Mouse (Mus musculus) inflammation-experienced regulatory T-cells, adult 6 months (primary cell): ENCODE measurements around the gene Slc12a1. TPM values are rescaled to one million over a fixed set of nuclear protein-coding genes. Genes with fewer than 3 reads are reported as not detected.
"Not testable (repeated sequence)": the region's sequence is repeated elsewhere in the genome, so short reads cannot be mapped to it uniquely, and the experiment has no call there.

Experiments used
- ATAC-seq: one replicate; pipeline ENCODE4 v1.8.0; 2017
- polyA plus RNA-seq, 3 experiments: library from polyadenylated mRNA; unstranded; fragments of 100-300 nt; shearing (Covaris generic); gene quantifications; one replicate each; pipeline ENCODE4 v1.2.1; 2017

Gene Slc12a1
- not detected for polyA plus RNA-seq

GRCm38 (mm10) chr2:125152388-125152787 lies at the start of gene Slc12a1:
Slc12a1 (plus strand) TSS chr2:125152505.
- no peak for ATAC-seq

GRCm38 (mm10) chr2:125104491-125104890 lies 47.8 kb upstream of the Slc12a1 start:
- ATAC-seq, result not testable (repeated sequence)

- not testable (repeated sequence) for ATAC-seq
Observed at GRCm38 (mm10) chr2:125106536-125106935, 45.8 kb upstream of the Slc12a1 start.

GRCm38 (mm10) chr2:125119381-125120110 lies 32.8 kb upstream of the Slc12a1 start:
- no peak for ATAC-seq

GRCm38 (mm10) chr2:125122288-125122623 lies 30.0 kb upstream of the Slc12a1 start:
- no peak for ATAC-seq

DNA sequence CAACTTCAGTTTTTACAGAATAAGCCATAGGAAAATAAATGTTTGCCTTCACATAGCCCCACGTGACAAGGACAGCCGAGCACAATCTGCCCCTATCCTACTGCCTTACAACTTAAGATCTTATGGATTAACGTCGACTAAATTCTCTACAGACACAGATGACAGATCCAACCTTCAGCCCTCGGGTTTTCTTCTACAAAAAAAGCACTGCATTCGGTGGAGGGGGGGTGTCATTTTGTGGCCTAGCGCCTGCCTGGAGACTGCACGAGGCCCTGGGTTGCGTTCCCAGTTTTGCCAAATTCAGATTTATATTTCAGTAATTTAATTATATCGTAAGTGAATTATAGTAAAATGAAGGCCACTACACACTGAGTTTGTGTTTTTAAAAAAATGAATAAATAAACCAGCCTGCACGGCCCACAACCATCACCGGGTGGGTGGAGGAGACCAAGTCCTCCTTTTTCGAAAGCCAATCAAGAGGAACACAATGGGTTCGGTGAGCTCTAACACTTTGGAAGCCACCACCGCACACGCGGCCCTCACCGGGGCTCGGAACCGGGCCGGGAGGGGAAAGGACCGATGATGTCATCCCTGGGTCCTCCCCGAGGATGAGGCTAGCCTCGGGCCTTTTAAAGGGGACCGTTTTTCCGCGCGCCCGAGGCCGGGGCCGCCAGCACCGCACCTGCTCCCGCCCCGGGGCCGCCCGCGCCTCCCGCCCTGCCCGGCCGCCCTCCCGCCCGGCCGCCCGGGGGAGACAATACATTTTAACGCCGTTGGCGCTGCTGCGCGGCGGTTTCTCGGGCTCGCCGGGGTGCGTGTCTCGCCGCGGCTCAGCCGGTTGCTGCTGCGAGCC lies 29.5 kb upstream of the Slc12a1 start:
- peak; percentile 59 for ATAC-seq

DNA sequence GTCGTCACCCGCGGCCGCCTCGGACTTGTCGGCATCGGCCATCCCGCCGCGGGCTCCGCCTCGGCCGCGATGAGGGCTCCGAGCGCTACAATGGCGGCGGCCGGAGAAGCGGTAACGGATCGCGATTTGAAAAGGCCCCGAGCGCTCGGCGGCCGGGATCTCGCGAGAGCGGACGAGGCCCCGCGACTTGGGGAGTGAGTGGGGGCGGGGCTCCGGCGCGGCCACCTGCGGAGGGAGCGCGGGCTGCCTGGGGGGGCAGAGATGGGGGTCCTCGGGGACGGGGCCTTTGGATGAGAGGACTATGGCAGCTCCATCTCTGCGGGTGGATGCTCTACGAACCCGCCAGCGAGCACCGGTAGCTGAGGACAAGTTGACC lies 28.8 kb upstream of the Slc12a1 start, which contains the start of gene Myef2:
Gene Myef2, minus strand, starts transcription at position 185 of the 376 bp plus-strand sequence.
- peak; percentile 93 for ATAC-seq

DNA sequence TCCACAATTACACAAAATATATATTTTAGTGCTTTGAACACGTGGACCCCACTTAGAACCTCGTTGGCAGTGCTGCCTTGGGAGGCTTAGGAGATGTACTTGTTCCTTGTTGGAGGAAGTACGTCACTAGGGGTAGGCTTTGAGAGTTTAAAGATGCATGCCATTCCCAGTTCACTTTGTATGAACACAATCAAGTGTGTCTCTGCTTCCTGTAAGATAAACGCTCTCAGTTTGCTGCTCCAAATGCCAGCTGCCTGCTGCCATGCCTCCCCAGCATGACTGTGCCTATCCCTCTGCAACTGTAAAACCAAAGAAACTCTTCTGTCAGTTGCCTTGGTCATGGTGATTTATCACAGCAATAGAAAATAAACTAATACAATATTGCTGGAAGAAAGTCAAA lies 26.5 kb upstream of the Slc12a1 start:
- ATAC-seq, result no peak

- ATAC-seq, result no peak
Observed at GRCm38 (mm10) chr2:125126792-125127191, 25.5 kb upstream of the Slc12a1 start.

- ATAC-seq, result no peak
Observed at GRCm38 (mm10) chr2:125134113-125134512, 18.2 kb upstream of the Slc12a1 start.

- ATAC-seq, result peak; percentile 46
Observed at GRCm38 (mm10) chr2:125135903-125136811, 16.1 kb upstream of the Slc12a1 start, which contains the start of gene Ctxn2. Ctxn2 (plus strand) TSS chr2:125136692.

GRCm38 (mm10) chr2:125136846-125137245 lies 15.5 kb upstream of the Slc12a1 start:
- no peak for ATAC-seq

DNA sequence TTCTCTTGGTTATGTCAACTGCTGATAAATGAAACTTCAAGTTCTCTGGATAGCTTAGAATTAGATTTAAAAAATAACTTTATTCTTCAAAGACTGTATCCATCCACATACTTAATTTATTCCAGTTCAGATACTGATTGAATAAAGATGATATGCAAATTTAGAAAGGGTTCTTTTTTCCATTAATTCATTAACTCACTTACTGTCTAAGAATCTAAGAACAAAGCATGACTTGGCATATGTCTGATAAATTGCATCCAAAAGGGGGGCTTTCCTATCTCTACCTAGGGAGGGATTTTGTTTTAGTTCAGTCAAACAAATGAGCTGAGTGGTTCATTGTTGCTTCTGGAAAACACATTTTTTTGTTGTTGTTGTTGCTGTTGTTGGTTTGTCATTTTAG lies 10.0 kb upstream of the Slc12a1 start:
- ATAC-seq, result no peak

- ATAC-seq, result no peak
Observed at GRCm38 (mm10) chr2:125154294-125154693, 2.0 kb downstream of the Slc12a1 start.

DNA sequence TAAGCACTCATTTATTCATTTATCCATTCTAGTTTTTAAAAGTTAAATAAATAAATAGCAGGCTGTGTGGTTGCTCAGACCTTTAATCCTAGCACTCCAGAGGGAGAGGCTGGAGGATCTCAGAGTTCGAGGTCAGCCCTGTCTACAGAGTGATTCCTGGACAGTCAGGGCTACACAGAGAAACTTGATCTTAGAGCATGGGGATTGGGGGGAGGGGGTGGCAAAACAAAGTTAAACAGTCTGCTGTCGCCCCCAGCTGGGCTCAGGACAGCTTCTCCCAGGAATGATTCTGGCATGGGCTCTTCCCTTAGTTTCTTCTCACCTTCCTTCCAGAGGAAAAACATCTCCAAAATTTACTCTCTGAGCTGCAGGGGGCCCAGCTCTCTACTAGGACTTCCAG lies 3.2 kb downstream of the Slc12a1 start:
- ATAC-seq, result no peak

DNA sequence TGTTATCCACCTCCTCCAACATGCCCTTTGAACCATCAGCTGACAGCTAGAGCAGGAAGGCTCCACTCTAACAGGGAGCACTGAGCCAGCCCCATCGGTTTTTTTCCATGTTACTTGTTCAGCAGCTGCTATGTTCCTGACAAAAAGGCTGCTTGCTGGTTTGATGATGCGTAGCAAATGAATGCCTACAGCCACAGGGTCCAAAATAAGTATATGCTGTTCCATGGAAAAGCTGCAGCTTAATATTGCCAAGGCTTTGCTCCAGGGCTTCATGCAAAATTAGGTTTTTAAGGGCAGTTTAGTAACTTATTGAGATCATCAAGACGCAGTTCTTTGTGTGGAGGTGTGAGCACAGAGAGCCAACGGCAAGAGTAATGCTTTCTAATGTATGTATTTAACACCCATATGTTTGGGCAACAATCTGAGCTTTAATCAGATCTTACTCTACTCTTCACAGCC lies 9.7 kb downstream of the Slc12a1 start:
- ATAC-seq, result no peak

DNA sequence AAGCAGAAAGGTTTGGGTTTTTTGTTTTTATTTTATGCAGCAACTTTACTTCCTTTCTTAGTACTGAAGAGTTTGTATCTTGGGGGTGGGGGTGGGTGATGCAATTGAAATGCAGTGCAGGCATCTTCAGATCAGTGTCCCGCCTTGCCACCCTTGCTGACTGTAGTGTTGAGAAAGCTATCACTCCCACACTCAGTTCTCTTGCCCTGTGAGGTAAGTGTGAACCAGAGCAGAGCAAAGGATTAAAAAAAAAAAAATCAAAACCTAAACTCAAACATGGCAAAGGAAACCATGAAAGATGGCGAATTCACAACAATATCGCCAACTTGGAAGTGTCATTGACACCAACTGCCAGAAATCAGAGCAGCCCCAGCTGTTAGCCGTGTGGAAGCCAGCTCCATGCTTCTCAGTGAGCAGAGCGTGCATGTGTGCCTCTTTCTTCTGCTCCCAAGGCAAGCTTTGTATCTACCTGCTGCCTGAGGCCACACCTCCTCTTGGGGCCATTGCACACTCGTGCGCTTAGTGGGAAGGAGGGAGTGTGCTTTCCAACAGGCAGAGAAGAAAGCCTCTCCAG lies 26.0 kb downstream of the Slc12a1 start:
- ATAC-seq, result no peak

- ATAC-seq, result no peak
Observed at GRCm38 (mm10) chr2:125187904-125188303, 35.6 kb downstream of the Slc12a1 start.

DNA sequence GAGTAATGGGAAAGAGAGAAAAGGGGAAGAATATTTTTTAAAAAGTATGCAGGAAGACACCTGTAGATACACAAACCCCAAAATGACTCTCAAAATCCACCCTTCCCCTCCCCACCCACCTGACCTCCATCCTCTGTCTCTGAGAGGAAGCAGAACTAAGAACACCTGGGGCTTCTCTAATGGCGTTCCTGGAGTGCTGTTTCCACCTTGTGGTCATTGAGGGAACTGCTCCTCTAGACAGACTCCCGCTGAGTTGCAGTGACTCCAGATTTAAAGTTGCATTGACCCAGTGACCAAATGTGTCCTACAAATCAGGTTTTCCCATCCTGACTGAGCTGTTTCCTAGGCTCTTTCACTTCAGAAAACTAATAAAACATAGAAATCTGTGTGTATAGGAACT lies 36.9 kb downstream of the Slc12a1 start:
- ATAC-seq, result peak; percentile 84

DNA sequence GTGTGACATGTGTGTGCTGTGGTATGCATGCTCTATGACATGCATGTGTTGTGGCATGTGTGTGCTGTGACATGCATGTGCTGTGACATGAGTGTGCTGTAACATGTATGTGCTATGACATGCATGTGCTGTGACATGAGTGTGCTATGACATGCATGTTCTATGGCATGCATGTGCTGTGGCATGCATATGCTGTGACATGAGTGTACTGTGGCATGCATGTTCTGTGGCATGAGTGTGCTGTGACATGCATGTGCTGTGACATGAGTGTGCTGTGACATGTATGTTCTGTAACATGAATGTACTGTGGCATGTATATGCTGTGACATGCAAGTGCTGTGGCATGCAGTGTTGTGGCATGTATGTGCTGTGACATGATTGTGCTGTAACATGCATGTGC lies 40.6 kb downstream of the Slc12a1 start:
- no peak for ATAC-seq

DNA sequence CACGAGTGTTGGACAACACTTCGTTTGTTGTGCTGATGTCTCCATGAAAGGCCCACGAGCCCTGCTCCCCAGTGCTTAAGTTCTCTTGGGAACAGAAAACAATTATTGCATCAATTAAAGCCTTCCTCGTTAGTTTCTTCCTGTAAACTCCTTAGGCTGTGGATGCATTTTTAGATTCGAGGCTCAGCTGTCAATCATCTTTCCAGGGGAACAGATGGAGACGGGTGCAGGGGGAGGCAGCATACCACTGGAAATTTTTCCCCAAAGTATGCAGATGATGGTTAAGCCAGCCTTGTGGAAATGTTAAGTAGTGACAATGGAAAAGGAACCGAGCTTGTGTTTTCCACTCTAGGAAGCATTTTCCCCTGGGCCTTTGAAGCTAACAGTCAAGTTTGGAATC lies 44.5 kb downstream of the Slc12a1 start:
- no peak for ATAC-seq

DNA sequence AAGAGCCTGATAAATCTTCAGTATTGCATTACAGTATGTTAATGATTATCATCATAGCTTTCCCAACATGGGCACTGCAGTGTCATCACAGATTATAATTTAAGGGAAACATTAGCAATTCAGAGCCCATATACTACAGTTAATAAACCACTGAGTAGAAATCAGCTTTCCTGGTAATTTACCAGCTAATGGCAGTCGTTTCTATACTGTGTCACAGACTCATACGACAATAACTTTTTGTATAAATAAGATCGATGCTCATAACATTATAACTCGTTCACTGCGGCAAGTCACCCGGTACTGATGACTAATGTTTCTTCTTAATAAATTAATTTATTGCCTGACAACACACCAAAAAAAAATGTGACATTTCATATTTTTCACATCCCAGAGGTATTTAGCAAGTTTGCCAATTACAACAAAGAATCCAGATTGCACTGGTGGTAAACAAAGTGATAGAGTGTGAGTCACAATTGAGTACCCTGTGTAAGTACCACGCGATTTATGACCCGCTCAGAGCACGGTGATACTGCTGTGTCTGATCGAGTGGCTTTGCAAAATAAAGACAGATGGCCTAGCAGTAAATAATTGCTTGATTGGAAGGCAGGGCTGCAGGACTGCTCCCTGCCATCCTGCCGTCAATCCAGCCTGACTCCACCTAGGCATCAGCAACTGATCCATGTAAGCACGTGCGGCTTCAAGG lies 56.7 kb downstream of the Slc12a1 start:
- ATAC-seq, result no peak
